9 mouse cellular contexts compared by ENCODE assay signal in genomic region chr16:97534448-97534847, GRCm38 (mm10). TPM values are rescaled to one million over a fixed set of nuclear protein-coding genes. Genes with fewer than 3 reads are reported as not detected.
DNase-seq lines count a peak whose midpoint lies in the region; ATAC-seq and TF ChIP-seq lines count a peak whose summit lies in the region.
"Had no signal": no experiment of that assay in that cellular context is flagged by ENCODE, and none has a peak within 500 bp of the region (broad histone marks: within the 10 kb centered on the region; RNA-seq: fewer than 3 reads in every experiment).

No protein-coding gene starts in this region.

- H3K9me3 ChIP-seq in heart, embryonic 11.5 days (replicated peaks; ENCODE audit: control insufficient read depth, low read length) = no peaks in the 10 kb centered on the region; the same call in 1 of the 2 replicates
- 0 out of 2 replicates have a peak, but pooled peaks cover 2% of the 10 kb centered on the region for H3K9me3 ChIP-seq in G1E (replicated peaks)
- no peaks in the 10 kb centered on the region for H3K9me3 ChIP-seq in forebrain, embryonic 15.5 days
- no peaks in the 10 kb centered on the region for H3K9me3 ChIP-seq in liver, embryonic 14.5 days (ENCODE audit: control insufficient read depth, low read length)

- DNase-seq in heart, postnatal 10 days = no peak
- DNase-seq in G1E (ENCODE audit: low spot score) = no peak
- DNase-seq in liver, embryonic 14.5 days (ENCODE audit: low read depth in 3 of 3, low spot score in 3 of 3) = no peak
- DNase-seq in embryo, embryonic 11 days = no peak
- no peak for DNase-seq in embryo, embryonic 9.5 days (ENCODE audit: extremely low spot score)
- no peak for DNase-seq in thymus, postnatal 0 days (ENCODE audit: low spot score)

- ATAC-seq in heart, embryonic 11.5 days (replicated peaks; ENCODE audit: insufficient number of reproducible peaks, low FRiP score, low TSS enrichment) = 0 out of 2 replicates have a peak, but pooled peaks have one; percentile 3
- ATAC-seq in G1E (ENCODE audit: extremely low read depth, insufficient number of reproducible peaks, low FRiP score, poor library complexity, severe bottlenecking) = no peak
- peak; percentile 27; the same call in 1 of the 2 replicates for ATAC-seq in forebrain, embryonic 15.5 days (replicated peaks)
- ATAC-seq in liver, embryonic 14.5 days (ENCODE audit: insufficient read depth) = 0 out of 2 replicates have a peak, but pooled peaks have one; percentile 5

- intact Hi-C loops in heart, postnatal 10 days (cut with DNase I) = no loop called here

- peaks cover 23% of the 10 kb centered on the region for H3K4me1 ChIP-seq in heart, embryonic 11.5 days (ENCODE audit: control insufficient read depth, insufficient read depth, low read length)
- peaks cover 19% of the 10 kb centered on the region for H3K4me1 ChIP-seq in G1E (ENCODE audit: insufficient read depth, low read depth, low read length)
- peaks cover 17% of the 10 kb centered on the region for H3K4me1 ChIP-seq in forebrain, embryonic 15.5 days
- H3K4me1 ChIP-seq in liver, embryonic 14.5 days (replicated peaks; ENCODE audit: control insufficient read depth in 2 of 2, insufficient read depth in 2 of 2, low read length in 1 of 2) = peaks cover 0 to 7% of the 10 kb centered on the region in 2 experiments; a peak in 1 of 4 replicates

- no peak for TF ChIP-seq CTCF in G1E (IDR thresholded peaks at IDR 0.05; ENCODE audit: low read depth, low read length)
- no peak for TF ChIP-seq CTCF in liver, embryonic 14.5 days (IDR thresholded peaks at IDR 0.05; ENCODE audit: low read depth)

- no peaks in the 10 kb centered on the region for H3K27me3 ChIP-seq in heart, embryonic 11.5 days (ENCODE audit: control insufficient read depth, insufficient read depth, low read length)
- H3K27me3 ChIP-seq in G1E (ENCODE audit: insufficient read depth, low read length) = peaks cover 3% of the 10 kb centered on the region; the same call in 1 of the 2 replicates
- H3K27me3 ChIP-seq in forebrain, embryonic 15.5 days = no peaks in the 10 kb centered on the region
- no peaks in the 10 kb centered on the region for H3K27me3 ChIP-seq in liver, embryonic 14.5 days (ENCODE audit: control insufficient read depth, insufficient read depth, low read length)

- H3K4me2 ChIP-seq in heart, embryonic 11.5 days = peak overlapping the region; percentile 58
- 0 out of 2 replicates have a peak overlapping the region, but pooled peaks have one; percentile 8 for H3K4me2 ChIP-seq in forebrain, embryonic 15.5 days (replicated peaks)
- peak overlapping the region; percentile 51 for H3K4me2 ChIP-seq in liver, embryonic 14.5 days (ENCODE audit: low read depth)

- H3K9ac ChIP-seq in heart, embryonic 11.5 days (ENCODE audit: low read depth, low read length) = 0 out of 2 replicates have a peak overlapping the region, but pooled peaks have one; percentile 58
- no peak overlapping the region for H3K9ac ChIP-seq in forebrain, embryonic 15.5 days (replicated peaks)
- no peak overlapping the region for H3K9ac ChIP-seq in liver, embryonic 14.5 days (replicated peaks)

- no peaks in the 10 kb centered on the region for H3K36me3 ChIP-seq in heart, embryonic 11.5 days (ENCODE audit: control insufficient read depth, insufficient read depth, low read length)
- no peaks in the 10 kb centered on the region for H3K36me3 ChIP-seq in G1E (replicated peaks)
- no peaks in the 10 kb centered on the region for H3K36me3 ChIP-seq in forebrain, embryonic 15.5 days
- H3K36me3 ChIP-seq in liver, embryonic 14.5 days (replicated peaks; ENCODE audit: control insufficient read depth, insufficient read depth, low read depth) = no peaks in the 10 kb centered on the region

- no peak for TF ChIP-seq EP300 in liver, embryonic 14.5 days (IDR thresholded peaks at IDR 0.05; ENCODE audit: low read depth)

- peak overlapping the region; percentile 90 for H3K27ac ChIP-seq in heart, embryonic 11.5 days (ENCODE audit: low read depth, low read length)
- H3K27ac ChIP-seq in forebrain, embryonic 15.5 days (replicated peaks) = 0 out of 2 replicates have a peak overlapping the region, but pooled peaks have one; percentile 14
- no peak overlapping the region for H3K27ac ChIP-seq in liver, embryonic 14.5 days

- WGBS in heart, embryonic 11.5 days (ENCODE audit: insufficient replicate concordance) = 36% methylated on average over 1 of the region's 1 CpGs
- WGBS in forebrain, embryonic 15.5 days = 41% methylated on average over 1 of the region's 1 CpGs
- 48% methylated on average over 1 of the region's 1 CpGs for WGBS in liver, embryonic 14.5 days (ENCODE audit: insufficient replicate concordance)

- no peak overlapping the region for H3K4me3 ChIP-seq in heart, embryonic 11.5 days (ENCODE audit: low read depth, low read length)
- peak overlapping the region; percentile 64; the same call in 1 of the 2 replicates for H3K4me3 ChIP-seq in G1E (ENCODE audit: low read depth, low read length)
- no peak overlapping the region for H3K4me3 ChIP-seq in forebrain, embryonic 15.5 days
- no peak overlapping the region for H3K4me3 ChIP-seq in liver, embryonic 14.5 days (ENCODE audit: insufficient read depth in 1 of 2, low read depth in 2 of 2, low read length in 2 of 2)

RNA-seq across cellular contexts. Expression of gene Fam3b, which starts 19.8 kb away (rescaled TPM):
- not detected in 2 replicates for polyA plus RNA-seq in heart, embryonic 11.5 days (2014; fragmentation: Nextera tagmentation; extraction: Ambion mirVana)
- total RNA-seq in heart, postnatal 10 days (2021) = not detected
- not detected in 2 replicates for total RNA-seq in G1E (2014; fragmentation: Nextera tagmentation)
- total RNA-seq in G1E (2017) = 0.64 and 0.87 TPM in 2 replicates
- not detected in 2 replicates for polyA plus RNA-seq in G1E (2012)
- polyA plus RNA-seq in forebrain, embryonic 15.5 days (2015; fragmentation: Nextera tagmentation; extraction: Ambion mirVana) = not detected in 2 replicates
- polyA plus RNA-seq in liver, embryonic 14.5 days (2012; rRNA removed) = not detected in 2 replicates
- polyA plus RNA-seq in liver, embryonic 14.5 days (2014; fragmentation: Nextera tagmentation; extraction: Ambion mirVana) = 0.14 TPM in 1 of 2 replicates, not detected in the other
- polyA plus RNA-seq in thymus, postnatal 0 days (2015; fragmentation: Nextera tagmentation; extraction: Ambion mirVana) = 0.47 TPM in 1 of 2 replicates, not detected in the other
- total RNA-seq: hematopoietic stem cell, adult 5-6 weeks had no signal

Comparison
In these comparisons a context has a peak if more than half of its experiments do, and no peak if none do; other contexts are left out.
1. H3K4me2 ChIP-seq: peak in every context shown above with its lines; median percentile 58 in heart, embryonic 11.5 days; 51 in liver, embryonic 14.5 days; 8 in forebrain, embryonic 15.5 days.